Mouse (Mus musculus): ENCODE measurements around the gene Slc17a1.

The Slc17a1 gene

GRCm38 (mm10) chr13:23892592-23893268, 25.2 kb downstream of the Slc17a1 start:
- no peak for DNase-seq

GRCm38 (mm10) chr13:23893269-23893593, 25.7 kb downstream of the Slc17a1 start:
- no peak for DNase-seq

- DNase-seq = no peak
These were observed 30.7 kb downstream of the Slc17a1 start for GRCm38 (mm10) chr13:23898242-23898641.

- no peak for DNase-seq
These were observed 39.4 kb downstream of the Slc17a1 start for GRCm38 (mm10) chr13:23906906-23907305.

GRCm38 (mm10) chr13:23910121-23910520, 42.6 kb downstream of the Slc17a1 start:
- DNase-seq = no peak

GRCm38 (mm10) chr13:23911335-23911734, 43.8 kb downstream of the Slc17a1 start:
- DNase-seq = no peak

- DNase-seq = no peak
These were observed 46.3 kb downstream of the Slc17a1 start for GRCm38 (mm10) chr13:23913791-23914306.

GRCm38 (mm10) chr13:23914376-23915167, 47.0 kb downstream of the Slc17a1 start, which contains the start of gene Slc17a4:
Slc17a4 (minus strand) TSS chr13:23915009.
- no peak for DNase-seq

GRCm38 (mm10) chr13:23916132-23916531, 48.6 kb downstream of the Slc17a1 start:
- DNase-seq = no peak

GRCm38 (mm10) chr13:23917674-23918073, 50.1 kb downstream of the Slc17a1 start:
- no peak for DNase-seq

GRCm38 (mm10) chr13:23925792-23926191, 58.2 kb downstream of the Slc17a1 start:
- no peak for DNase-seq

- DNase-seq = no peak
These were observed 61.1 kb downstream of the Slc17a1 start for GRCm38 (mm10) chr13:23928637-23929036.

GRCm38 (mm10) chr13:23930461-23930860, 62.9 kb downstream of the Slc17a1 start:
- DNase-seq = no peak

- no peak for DNase-seq
These were observed 63.4 kb downstream of the Slc17a1 start for GRCm38 (mm10) chr13:23930904-23931303.

GRCm38 (mm10) chr13:23933421-23934210, 66.1 kb downstream of the Slc17a1 start, which contains the start of gene Hist1h2ba:
Hist1h2ba (minus strand) TSS chr13:23934156.
- DNase-seq = no peak

GRCm38 (mm10) chr13:23934211-23934520, 66.6 kb downstream of the Slc17a1 start, which contains the start of gene Hist1h2aa:
Hist1h2aa (plus strand) TSS chr13:23934462.
- DNase-seq = no peak

- peak; percentile 9 for DNase-seq
These were observed 71.1 kb downstream of the Slc17a1 start for GRCm38 (mm10) chr13:23938699-23939098.

- DNase-seq = no peak
These were observed 72.7 kb downstream of the Slc17a1 start for GRCm38 (mm10) chr13:23940291-23940690.

GRCm38 (mm10) chr13:23942861-23943260, 75.3 kb downstream of the Slc17a1 start:
- no peak for DNase-seq
